Mouse (Mus musculus): ENCODE measurements around the gene Mlec.
"Not testable (repeated sequence)": the region's sequence is repeated elsewhere in the genome, so short reads cannot be mapped to it uniquely, and the experiment has no call there.

Gene Mlec

GRCm38 (mm10) chr5:115150991-115151390 is 7.0 kb downstream of the Mlec start:
- in situ Hi-C loops (cut with MboI, MseI) = no loop called here

- in situ Hi-C loops (cut with MboI, MseI) = no loop called here
Observed at GRCm38 (mm10) chr5:115149675-115150459, 8.1 kb downstream of the Mlec start.

- in situ Hi-C loops (cut with MboI, MseI) = not testable (repeated sequence)
Observed at GRCm38 (mm10) chr5:115148872-115149271, 9.1 kb downstream of the Mlec start.

- in situ Hi-C loops (cut with MboI, MseI) = no loop called here
Observed at GRCm38 (mm10) chr5:115148378-115148777, 9.6 kb downstream of the Mlec start.

GRCm38 (mm10) chr5:115147388-115147787 is 10.6 kb downstream of the Mlec start:
- in situ Hi-C loops (cut with MboI, MseI) = no loop called here

GRCm38 (mm10) chr5:115146747-115147130 is 11.2 kb downstream of the Mlec start:
- in situ Hi-C loops (cut with MboI, MseI) = no loop called here

- in situ Hi-C loops (cut with MboI, MseI) = no loop called here
Observed at GRCm38 (mm10) chr5:115145976-115146746, 11.8 kb downstream of the Mlec start.

GRCm38 (mm10) chr5:115145253-115145968 is 12.6 kb downstream of the Mlec start:
- in situ Hi-C loops (cut with MboI, MseI) = no loop called here

- in situ Hi-C loops (cut with MboI, MseI) = no loop called here
Observed at GRCm38 (mm10) chr5:115144471-115144870, 13.5 kb downstream of the Mlec start.

GRCm38 (mm10) chr5:115143552-115143951 is 14.4 kb downstream of the Mlec start:
- in situ Hi-C loops (cut with MboI, MseI) = no loop called here

GRCm38 (mm10) chr5:115142166-115142697 is 15.7 kb downstream of the Mlec start:
- in situ Hi-C loops (cut with MboI, MseI) = no loop called here

- in situ Hi-C loops (cut with MboI, MseI) = no loop called here
Observed at GRCm38 (mm10) chr5:115140726-115141125, 17.3 kb downstream of the Mlec start.

- in situ Hi-C loops (cut with MboI, MseI) = no loop called here
Observed at GRCm38 (mm10) chr5:115139124-115139523, 18.9 kb downstream of the Mlec start.

GRCm38 (mm10) chr5:115134234-115135165 is 23.5 kb downstream of the Mlec start, which contains the start of gene Unc119b:
Gene Unc119b (minus strand): TSS chr5:115134975.
- in situ Hi-C loops (cut with MboI, MseI) = no loop called here

GRCm38 (mm10) chr5:115133358-115134066 is 24.5 kb downstream of the Mlec start:
- in situ Hi-C loops (cut with MboI, MseI) = no loop called here

GRCm38 (mm10) chr5:115132465-115132864 is 25.5 kb downstream of the Mlec start:
- in situ Hi-C loops (cut with MboI, MseI) = no loop called here

- in situ Hi-C loops (cut with MboI, MseI) = loop anchor here (5.0 kb wide), 1 partner anchor 93 kb away; no protein-coding TSS in a partner anchor
Observed at GRCm38 (mm10) chr5:115129328-115129727, 28.7 kb downstream of the Mlec start.

- in situ Hi-C loops (cut with MboI, MseI) = loop anchor here (5.0 kb wide), 1 partner anchor 95 kb away; no protein-coding TSS in a partner anchor
Observed at GRCm38 (mm10) chr5:115127421-115128179, 30.4 kb downstream of the Mlec start.
